Mouse (Mus musculus) bone marrow macrophage, adult 2 months (primary cell): ENCODE data around the gene Tex48.

ENCODE experiments used
- CTCF ChIP-seq: IDR thresholded peaks from 2 replicates; pipeline ENCODE4 v1.5.1; 2012; ENCODE audit warnings: low read depth, mild to moderate bottlenecking, low read length, moderate library complexity
- POLR2A ChIP-seq: IDR thresholded peaks from 2 replicates; pipeline ENCODE4 v1.6.1; 2012; ENCODE audit warnings: mild to moderate bottlenecking, low read depth, low read length, borderline replicate concordance

GRCm38 (mm10) chr4:63654381-63654780 lies 32.2 kb upstream of the Tex48 start:
- TF ChIP-seq CTCF (no peak), POLR2A (no peak)
